22 mouse cellular contexts compared by ENCODE assay signal in the genomic region with DNA sequence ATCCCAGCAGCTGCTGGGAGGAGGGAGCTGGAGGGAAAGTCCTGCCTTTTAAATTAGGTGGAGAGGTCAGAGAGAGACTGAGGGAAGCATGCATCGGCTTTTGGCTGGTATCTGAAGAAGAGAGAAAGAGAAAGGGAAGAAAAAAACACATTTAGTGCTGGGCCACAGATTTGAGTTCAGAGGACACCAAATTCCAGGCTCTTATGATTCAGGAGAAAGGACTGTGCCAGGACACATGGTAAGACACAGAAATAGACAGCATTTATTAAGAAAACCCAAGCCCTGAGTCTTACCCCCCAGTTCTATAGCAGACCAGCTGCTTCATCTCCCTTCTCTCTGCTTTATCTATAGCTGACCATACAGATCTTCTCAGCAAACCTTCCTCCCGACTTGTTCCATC. TPM values are rescaled to one million over a fixed set of nuclear protein-coding genes. Genes with fewer than 3 reads are reported as not detected.
DNase-seq lines count a peak whose midpoint lies in the region; ATAC-seq and TF ChIP-seq lines count a peak whose summit lies in the region.
"Had no signal": no experiment of that assay in that cellular context is flagged by ENCODE, and none has a peak within 500 bp of the region (broad histone marks: within the 10 kb centered on the region; RNA-seq: fewer than 3 reads in every experiment).

No protein-coding gene starts in this region.

- no peak for ATAC-seq in lung, embryonic 15.5 days (ENCODE audit: borderline replicate concordance, extremely low read depth, low FRiP score, low TSS enrichment)
- no peak for ATAC-seq in limb, embryonic 14.5 days (ENCODE audit: low FRiP score, low read depth)
- ATAC-seq in stomach, embryonic 16.5 days (ENCODE audit: insufficient read depth, low FRiP score) = no peak
- ATAC-seq in neural tube, embryonic 15.5 days (ENCODE audit: low FRiP score) = no peak
- ATAC-seq: forebrain, embryonic 14.5 days; hindbrain, postnatal 0 days had no signal

- peak overlapping the region; percentile 19 for H3K27ac ChIP-seq in lung, embryonic 15.5 days
- H3K27ac ChIP-seq in limb, embryonic 14.5 days (replicated peaks; ENCODE audit: low read depth, low read length) = 0 out of 2 replicates have a peak overlapping the region, but pooled peaks have one; percentile 21
- peak overlapping the region; percentile 32 for H3K27ac ChIP-seq in stomach, embryonic 16.5 days (ENCODE audit: low read length)
- H3K27ac ChIP-seq in neural tube, embryonic 15.5 days (replicated peaks) = no peak overlapping the region
- H3K27ac ChIP-seq: embryonic facial prominence, embryonic 13.5 days; gastrocnemius, adult 2 months; heart, embryonic 10.5 days; hindbrain, embryonic 12.5 days; hindbrain, postnatal 0 days had no signal

- no peaks in the 10 kb centered on the region for H3K36me3 ChIP-seq in lung, embryonic 15.5 days
- no peaks in the 10 kb centered on the region for H3K36me3 ChIP-seq in limb, embryonic 14.5 days (ENCODE audit: control insufficient read depth, insufficient read depth, low read length)
- H3K36me3 ChIP-seq in stomach, embryonic 16.5 days (ENCODE audit: control insufficient read depth, insufficient read depth, low read length) = no peaks in the 10 kb centered on the region
- no peaks in the 10 kb centered on the region for H3K36me3 ChIP-seq in neural tube, embryonic 15.5 days
- H3K36me3 ChIP-seq: embryonic facial prominence, embryonic 13.5 days; heart, embryonic 10.5 days; hindbrain, embryonic 12.5 days had no signal

- H3K27me3 ChIP-seq in lung, embryonic 15.5 days = no peaks in the 10 kb centered on the region
- H3K27me3 ChIP-seq in limb, embryonic 14.5 days (ENCODE audit: control insufficient read depth, insufficient read depth, low read length) = no peaks in the 10 kb centered on the region
- H3K27me3 ChIP-seq in stomach, embryonic 16.5 days (ENCODE audit: control insufficient read depth, insufficient read depth, low read length) = no peaks in the 10 kb centered on the region
- no peaks in the 10 kb centered on the region for H3K27me3 ChIP-seq in neural tube, embryonic 15.5 days (replicated peaks)
- H3K27me3 ChIP-seq: embryonic facial prominence, embryonic 13.5 days; hindbrain, embryonic 12.5 days had no signal

- no peak overlapping the region for H3K9ac ChIP-seq in lung, embryonic 15.5 days
- no peak overlapping the region for H3K9ac ChIP-seq in limb, embryonic 14.5 days (ENCODE audit: low read depth, low read length, severe bottlenecking)
- peak overlapping the region; percentile 12; the same call in 1 of the 2 replicates for H3K9ac ChIP-seq in stomach, embryonic 16.5 days (ENCODE audit: low read length)
- no peak overlapping the region for H3K9ac ChIP-seq in neural tube, embryonic 15.5 days (replicated peaks)
- H3K9ac ChIP-seq: embryonic facial prominence, embryonic 13.5 days; hindbrain, embryonic 12.5 days had no signal

- DNase-seq in lung, adult 2 months = no peak
- peak; percentile 19 for DNase-seq in Muller cell, postnatal 12 days (ENCODE audit: inconsistent ontology term)
- no peak for DNase-seq in limb, embryonic 14.5 days (ENCODE audit: low spot score)
- no peak for DNase-seq in left cerebral cortex, adult 9 months (ENCODE audit: low spot score in 2 of 2)
- no peak for DNase-seq in kidney, adult 8-10 months
- DNase-seq: adrenal gland, postnatal 10 days; cerebellum, adult 11-12 months; cerebellum, adult 9-11 months; cerebellum, postnatal 36 days; gastrocnemius, adult 2 months; gastrocnemius, postnatal 36 days; heart, adult 18-20 months; heart, postnatal 10 days; heart, postnatal 4 days had no signal

- no peak for TF ChIP-seq CTCF in lung, adult 2 months (IDR thresholded peaks at IDR 0.05; ENCODE audit: insufficient read depth, low read length)

- 49% methylated on average over 2 of the region's 2 CpGs for WGBS in lung, embryonic 15.5 days
- 73% methylated on average over 2 of the region's 2 CpGs for WGBS in lung, adult 2 months
- 57% methylated on average over 2 of the region's 2 CpGs for WGBS in limb, embryonic 14.5 days
- WGBS in stomach, embryonic 16.5 days = 47% methylated on average over 2 of the region's 2 CpGs
- WGBS in neural tube, embryonic 15.5 days = 75% methylated on average over 2 of the region's 2 CpGs

- H3K4me2 ChIP-seq in lung, embryonic 15.5 days = no peak overlapping the region
- no peak overlapping the region for H3K4me2 ChIP-seq in limb, embryonic 14.5 days (replicated peaks; ENCODE audit: low read depth, low read length, severe bottlenecking)
- H3K4me2 ChIP-seq in stomach, embryonic 16.5 days (ENCODE audit: low read depth, low read length) = no peak overlapping the region
- no peak overlapping the region for H3K4me2 ChIP-seq in neural tube, embryonic 15.5 days
- H3K4me2 ChIP-seq: embryonic facial prominence, embryonic 13.5 days; hindbrain, embryonic 12.5 days had no signal

- H3K4me1 ChIP-seq in lung, embryonic 15.5 days = peaks cover 14% of the 10 kb centered on the region; the same call in 1 of the 2 replicates
- H3K4me1 ChIP-seq in lung, adult 2 months (ENCODE audit: control insufficient read depth, insufficient read depth, low read length) = no peaks in the 10 kb centered on the region; the same call in 1 of the 2 replicates
- no peaks in the 10 kb centered on the region; the same call in 1 of the 2 replicates for H3K4me1 ChIP-seq in limb, embryonic 14.5 days (ENCODE audit: control insufficient read depth, insufficient read depth, low read length)
- peaks cover 9% of the 10 kb centered on the region; the same call in 1 of the 2 replicates for H3K4me1 ChIP-seq in stomach, embryonic 16.5 days (ENCODE audit: control insufficient read depth, insufficient read depth, low read length)
- H3K4me1 ChIP-seq in neural tube, embryonic 15.5 days = no peaks in the 10 kb centered on the region
- H3K4me1 ChIP-seq: embryonic facial prominence, embryonic 13.5 days; heart, embryonic 10.5 days; hindbrain, embryonic 12.5 days had no signal

- no peak overlapping the region for H3K4me3 ChIP-seq in lung, embryonic 15.5 days
- no peak overlapping the region for H3K4me3 ChIP-seq in lung, adult 2 months (replicated peaks; ENCODE audit: extremely low read depth, low read depth, low read length)
- H3K4me3 ChIP-seq in limb, embryonic 14.5 days (replicated peaks; ENCODE audit: low read length) = no peak overlapping the region
- no peak overlapping the region for H3K4me3 ChIP-seq in stomach, embryonic 16.5 days (replicated peaks; ENCODE audit: low read length)
- no peak overlapping the region for H3K4me3 ChIP-seq in neural tube, embryonic 15.5 days (replicated peaks)
- H3K4me3 ChIP-seq: embryonic facial prominence, embryonic 13.5 days; gastrocnemius, adult 2 months; heart, embryonic 10.5 days; hindbrain, embryonic 12.5 days had no signal

- H3K9me3 ChIP-seq in lung, embryonic 15.5 days = no peaks in the 10 kb centered on the region
- no peaks in the 10 kb centered on the region for H3K9me3 ChIP-seq in limb, embryonic 14.5 days (ENCODE audit: control insufficient read depth, low read length)
- H3K9me3 ChIP-seq in stomach, embryonic 16.5 days (replicated peaks; ENCODE audit: control insufficient read depth, low read length) = no peaks in the 10 kb centered on the region
- H3K9me3 ChIP-seq in neural tube, embryonic 15.5 days (replicated peaks) = no peaks in the 10 kb centered on the region
- H3K9me3 ChIP-seq: embryonic facial prominence, embryonic 13.5 days; heart, embryonic 10.5 days; hindbrain, embryonic 12.5 days had no signal

- no peak for TF ChIP-seq POLR2A in lung, adult 2 months (IDR thresholded peaks at IDR 0.05; ENCODE audit: borderline replicate concordance, extremely low read depth, low read depth, low read length)
- no peak for TF ChIP-seq POLR2A in limb, embryonic 14.5 days (IDR thresholded peaks at IDR 0.05; ENCODE audit: borderline replicate concordance, extremely low read depth, insufficient read depth, insufficient read length)

RNA-seq across cellular contexts. Expression of a gene that starts 10.7 kb away (rescaled TPM):
- 37.3 and 41.1 TPM in 2 replicates for polyA plus RNA-seq in lung, embryonic 15.5 days (2015; fragmentation: Nextera tagmentation; extraction: Ambion mirVana)
- 84.6 and 94.5 TPM in 2 replicates for polyA plus RNA-seq in lung, adult 2 months (2012; rRNA removed)
- 33.2 and 35.5 TPM in 2 replicates for polyA plus RNA-seq in limb, embryonic 14.5 days (2012; rRNA removed)
- 33.5 and 34.4 TPM in 2 replicates for polyA plus RNA-seq in limb, embryonic 14.5 days (2014; fragmentation: Nextera tagmentation; extraction: Ambion mirVana)
- 52.2 and 54.9 TPM in 2 replicates for polyA plus RNA-seq in stomach, embryonic 16.5 days (2015; fragmentation: Nextera tagmentation; extraction: Ambion mirVana)
- 28.5 and 32.1 TPM in 2 replicates for polyA plus RNA-seq in neural tube, embryonic 15.5 days (2015; fragmentation: Nextera tagmentation; extraction: Ambion mirVana)
